Mouse (Mus musculus) forebrain, postnatal 0 days (tissue): ENCODE measurements around the gene Hoxc8. TPM values are rescaled to one million over a fixed set of nuclear protein-coding genes. Genes with fewer than 3 reads are reported as not detected.
A peak's percentile ranks its signal among the peaks of the same experiment; 100 is the strongest.

Experiments used
- ATAC-seq: fragments of 200-750 bp; cut with Nextera tagmentation; 2 replicates; pipeline ENCODE4 v1.8.0; 2017; ENCODE audit warnings: mild to moderate bottlenecking, moderate library complexity
- DNase-seq: peaks from one replicate; pipeline ENCODE4 v3.0.0-alpha.2; 2015
- H3K27ac ChIP-seq: fragments of 300-500 bp; sonication (generic); 2 replicates; pipeline ENCODE4 v1.5.1; 2014; ENCODE audit warnings: low read depth, mild to moderate bottlenecking, antibody characterized with exemption, low read length, moderate library complexity, mixed read lengths
- H3K27me3 ChIP-seq: fragments of 300-500 bp; sonication (generic); 2 replicates; pipeline ENCODE4 v1.6.1; 2014; ENCODE audit warnings: mild to moderate bottlenecking, low read length, mixed read lengths; ENCODE audit not compliant: insufficient read depth
- H3K36me3 ChIP-seq: fragments of 300-500 bp; sonication (generic); 2 replicates; pipeline ENCODE4 v1.6.1; 2014; ENCODE audit warnings: mild to moderate bottlenecking, moderate library complexity; ENCODE audit not compliant: insufficient read depth
- H3K4me1 ChIP-seq: fragments of 300-500 bp; sonication (generic); 2 replicates; pipeline ENCODE4 v1.6.1; 2014; ENCODE audit warnings: antibody characterized with exemption; ENCODE audit not compliant: insufficient read depth
- H3K4me2 ChIP-seq: fragments of 300-500 bp; sonication (generic); 2 replicates; pipeline ENCODE4 v1.6.1; 2014; ENCODE audit warnings: low read depth, mild to moderate bottlenecking, moderate library complexity
- H3K4me3 ChIP-seq: fragments of 300-500 bp; sonication (generic); 2 replicates; pipeline ENCODE4 v1.5.1; 2014; ENCODE audit warnings: low read depth, low read length, mixed read lengths
- H3K9ac ChIP-seq: fragments of 300-500 bp; sonication (generic); 2 replicates; pipeline ENCODE4 v1.6.1; 2014; ENCODE audit warnings: mild to moderate bottlenecking
- H3K9me3 ChIP-seq: fragments of 300-500 bp; sonication (generic); 2 replicates; pipeline ENCODE4 v1.6.1; 2016; ENCODE audit warnings: low read length
- CTCF ChIP-seq: sonication (generic); IDR thresholded peaks from 2 replicates; pipeline ENCODE4 v1.5.1; 2016; ENCODE audit warnings: antibody characterized with exemption, control low read depth, low read depth
- WGBS: fragments of 180-500 bp; shearing (Covaris S2); extraction: QIAGEN DNeasy Blood & Tissue Kit; methylation state at CpG from one replicate; pipeline ENCODE4 v1.1.7; 2014; 5-methylcytosine and 5-hydroxymethylcytosine counted together
- polyA plus RNA-seq: library from polyadenylated mRNA; unstranded; fragments of >200 nt; fragmentation: Nextera tagmentation; extraction: Ambion mirVana; gene quantifications from 2 replicates; pipeline ENCODE4 v1.2.1, GENCODE M21; 2015
- total RNA-seq: library from RNA; depleted of rRNA; stranded (reverse); fragments of >200 nt; gene quantifications from 2 replicates; pipeline ENCODE4 v1.2.3, GENCODE M21; 2014

Gene Hoxc8
- total and polyA plus RNA-seq, 2 experiments from 2014 or later: not detected

- ATAC-seq (no peak), DNase-seq (no peak)
- H3K27me3 ChIP-seq: peaks cover 99% of the 10 kb centered on the region
- H3K27ac ChIP-seq: no peak overlapping the region
- no peak overlapping the region for H3K4me2 ChIP-seq
- TF ChIP-seq CTCF: no peak
- WGBS: 1% methylated on average over 10 of the region's 10 CpGs
- H3K9ac ChIP-seq: no peak overlapping the region
- no peaks in the 10 kb centered on the region for H3K9me3 ChIP-seq
- H3K4me1 ChIP-seq: no peaks in the 10 kb centered on the region
- H3K4me3 ChIP-seq: no peak overlapping the region
- no peaks in the 10 kb centered on the region for H3K36me3 ChIP-seq
Observed at GRCm38 (mm10) chr15:102984521-102984920, 5.9 kb upstream of the Hoxc8 start.

GRCm38 (mm10) chr15:102984925-102985324 is 5.5 kb upstream of the Hoxc8 start:
- no peaks in the 10 kb centered on the region for H3K36me3 ChIP-seq
- DNase-seq: no peak
- no peak overlapping the region for H3K9ac ChIP-seq
- WGBS: 3% methylated on average over 3 of the region's 3 CpGs
- H3K9me3 ChIP-seq: no peaks in the 10 kb centered on the region
- no peak for TF ChIP-seq CTCF
- no peak overlapping the region for H3K4me2 ChIP-seq
- no peak for ATAC-seq
- H3K4me1 ChIP-seq: no peaks in the 10 kb centered on the region
- no peak overlapping the region for H3K4me3 ChIP-seq
- H3K27ac ChIP-seq: no peak overlapping the region
- H3K27me3 ChIP-seq: peaks cover 99% of the 10 kb centered on the region

GRCm38 (mm10) chr15:102987124-102987833 is 3.1 kb upstream of the Hoxc8 start:
- peak; percentile 29; the same call in 1 of the 2 replicates for ATAC-seq
- H3K36me3 ChIP-seq: no peaks in the 10 kb centered on the region
- H3K9me3 ChIP-seq: no peaks in the 10 kb centered on the region
- H3K4me2 ChIP-seq: no peak overlapping the region
- H3K4me3 ChIP-seq: no peak overlapping the region
- TF ChIP-seq CTCF: peak; percentile 90
- DNase-seq: peak; percentile 92
- no peaks in the 10 kb centered on the region for H3K4me1 ChIP-seq
- WGBS: 3% methylated on average over 21 of the region's 21 CpGs
- H3K27ac ChIP-seq: no peak overlapping the region
- no peak overlapping the region for H3K9ac ChIP-seq
- peaks cover 97% of the 10 kb centered on the region for H3K27me3 ChIP-seq

- Histone ChIP-seq H3K4me2 (no peak overlapping the region), H3K27ac (no peak overlapping the region), H3K4me1 (no peaks in the 10 kb centered on the region), H3K9ac (no peak overlapping the region), H3K36me3 (no peaks in the 10 kb centered on the region), H3K9me3 (no peaks in the 10 kb centered on the region), H3K27me3 (peaks cover 97% of the 10 kb centered on the region), H3K4me3 (no peak overlapping the region)
- 13% methylated on average over 5 of the region's 5 CpGs for WGBS
- TF ChIP-seq CTCF: no peak
- no peak for DNase-seq
- ATAC-seq: no peak
Observed at GRCm38 (mm10) chr15:102988078-102988477, 2.3 kb upstream of the Hoxc8 start.

- WGBS: 3% methylated on average over 7 of the region's 7 CpGs
- no peak overlapping the region for H3K9ac ChIP-seq
- no peak overlapping the region for H3K4me3 ChIP-seq
- no peaks in the 10 kb centered on the region for H3K9me3 ChIP-seq
- ATAC-seq (no peak), DNase-seq (no peak)
- H3K36me3 ChIP-seq: no peaks in the 10 kb centered on the region
- peaks cover 88% of the 10 kb centered on the region for H3K27me3 ChIP-seq
- H3K27ac ChIP-seq: no peak overlapping the region
- no peak overlapping the region for H3K4me2 ChIP-seq
- H3K4me1 ChIP-seq: no peaks in the 10 kb centered on the region
- no peak for TF ChIP-seq CTCF
Observed at GRCm38 (mm10) chr15:102991782-102992181, 1.4 kb downstream of the Hoxc8 start.

- no peak overlapping the region for H3K4me3 ChIP-seq
- no peaks in the 10 kb centered on the region for H3K4me1 ChIP-seq
- ATAC-seq: no peak
- 1% methylated on average over 11 of the region's 11 CpGs for WGBS
- no peak overlapping the region for H3K9ac ChIP-seq
- H3K27ac ChIP-seq: no peak overlapping the region
- DNase-seq: no peak
- H3K4me2 ChIP-seq: no peak overlapping the region
- TF ChIP-seq CTCF: no peak
- H3K36me3 ChIP-seq: no peaks in the 10 kb centered on the region
- peaks cover 88% of the 10 kb centered on the region for H3K27me3 ChIP-seq
- no peaks in the 10 kb centered on the region for H3K9me3 ChIP-seq
Observed at GRCm38 (mm10) chr15:102992206-102992605, 1.8 kb downstream of the Hoxc8 start.

- WGBS: 1% methylated on average over 3 of the region's 3 CpGs
- no peaks in the 10 kb centered on the region for H3K9me3 ChIP-seq
- H3K4me1 ChIP-seq: no peaks in the 10 kb centered on the region
- no peak for ATAC-seq
- no peak for TF ChIP-seq CTCF
- H3K9ac ChIP-seq: no peak overlapping the region
- H3K4me2 ChIP-seq: no peak overlapping the region
- no peak for DNase-seq
- no peak overlapping the region for H3K27ac ChIP-seq
- H3K4me3 ChIP-seq: no peak overlapping the region
- no peaks in the 10 kb centered on the region for H3K36me3 ChIP-seq
- peaks cover 88% of the 10 kb centered on the region for H3K27me3 ChIP-seq
Observed at GRCm38 (mm10) chr15:102992863-102993262, 2.5 kb downstream of the Hoxc8 start.
